Mouse (Mus musculus) neural tube, embryonic 14.5 days (tissue): ENCODE measurements around the gene Abcc10. TPM values are rescaled to one million over a fixed set of nuclear protein-coding genes. Genes with fewer than 3 reads are reported as not detected.

ENCODE experiments used
- ATAC-seq: fragments of 200-750 bp; cut with Nextera tagmentation; 2 replicates; pipeline ENCODE4 v1.8.0; 2017; ENCODE audit warnings: low read depth, mild to moderate bottlenecking, moderate TSS enrichment, moderate library complexity
- H3K27ac ChIP-seq: fragments of 300-500 bp; sonication (generic); 2 replicates; pipeline ENCODE4 v1.5.1; 2014; ENCODE audit warnings: low read depth, mild to moderate bottlenecking, control low read depth, low read length, moderate library complexity, mixed read lengths
- H3K27me3 ChIP-seq: fragments of 300-500 bp; sonication (generic); 2 replicates; pipeline ENCODE4 v1.6.1; 2014; ENCODE audit warnings: low read length; ENCODE audit not compliant: control insufficient read depth, insufficient read depth
- H3K36me3 ChIP-seq: fragments of 300-500 bp; sonication (generic); 2 replicates; pipeline ENCODE4 v1.6.1; 2014; ENCODE audit warnings: low read length, mixed read lengths; ENCODE audit not compliant: control insufficient read depth, insufficient read depth
- H3K4me1 ChIP-seq: fragments of 300-500 bp; sonication (generic); 2 replicates; pipeline ENCODE4 v1.6.1; 2014; ENCODE audit warnings: low read length; ENCODE audit not compliant: control insufficient read depth, insufficient read depth
- H3K4me2 ChIP-seq: fragments of 300-500 bp; sonication (generic); 2 replicates; pipeline ENCODE4 v1.6.1; 2014; ENCODE audit warnings: mild to moderate bottlenecking, low read depth, low read length, control low read depth
- H3K4me3 ChIP-seq: fragments of 300-500 bp; sonication (generic); 2 replicates; pipeline ENCODE4 v1.5.1; 2014; ENCODE audit warnings: low read depth, low read length, control low read depth, mixed read lengths
- H3K9ac ChIP-seq: fragments of 300-500 bp; sonication (generic); replicated peaks from 2 replicates; pipeline ENCODE4 v1.6.1; 2014; ENCODE audit warnings: low read depth, mild to moderate bottlenecking, control low read depth, low read length, mixed read lengths
- H3K9me3 ChIP-seq: fragments of 300-500 bp; sonication (generic); 2 replicates; pipeline ENCODE4 v1.6.1; 2016; ENCODE audit warnings: low read length; ENCODE audit not compliant: control insufficient read depth
- WGBS: fragments of 180-500 bp; shearing (Covaris S2); extraction: QIAGEN DNeasy Blood & Tissue Kit; methylation state at CpG from one replicate; pipeline ENCODE4 v1.1.7; 2014; 5-methylcytosine and 5-hydroxymethylcytosine counted together
- polyA plus RNA-seq: library from polyadenylated mRNA; unstranded; fragments of >200 nt; fragmentation: Nextera tagmentation; extraction: Ambion mirVana; gene quantifications from 2 replicates; pipeline ENCODE4 v1.2.1, GENCODE M21; 2014

Gene Abcc10
- 9.3 and 9.9 TPM in 2 replicates for polyA plus RNA-seq

DNA sequence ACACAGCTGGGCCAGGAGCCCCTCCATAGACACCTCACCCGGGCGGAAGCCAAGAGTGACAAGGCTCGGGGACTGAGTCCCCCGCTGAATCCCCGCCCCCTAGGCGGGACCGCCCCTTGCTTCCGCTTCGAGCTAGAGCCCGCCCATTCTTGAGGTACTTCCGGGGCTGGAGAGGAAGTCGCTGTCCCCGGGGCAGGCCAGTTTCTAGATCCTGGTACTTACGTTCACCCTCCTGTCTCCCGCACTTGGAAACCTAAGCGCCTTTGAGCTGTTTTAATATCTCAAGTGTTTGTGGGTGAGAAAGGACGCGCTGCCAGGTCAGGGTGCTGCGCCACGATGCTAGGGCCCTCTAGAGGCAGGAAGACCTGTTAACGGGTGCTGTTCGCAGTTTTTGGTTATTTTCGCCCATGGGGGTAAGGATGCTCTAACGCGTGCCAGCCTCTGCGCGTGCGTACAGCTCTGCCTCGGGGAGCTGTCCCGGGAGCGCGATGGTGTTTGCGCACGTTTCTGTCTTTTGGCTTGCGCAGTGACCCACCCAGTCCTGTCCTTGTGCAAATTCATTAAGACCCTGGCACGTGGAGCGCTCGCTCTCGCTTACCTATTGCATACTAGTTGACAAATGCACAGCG is at the start of gene Abcc10:
TSS of gene Abcc10 (minus strand) at position 447 of the 629 bp plus-strand sequence.
- peak within 1 kb of the TSS; percentile 68 for H3K9ac ChIP-seq
- WGBS, result under 1% methylated on average over 40 of the region's 40 CpGs
- peak; percentile 99 for ATAC-seq
- peak within 1 kb of the TSS; percentile 56 for H3K4me2 ChIP-seq
- no peaks in the 10 kb centered on the region for H3K9me3 ChIP-seq
- peak within 1 kb of the TSS; percentile 56 for H3K4me3 ChIP-seq
- H3K36me3 ChIP-seq, result no peaks in the 10 kb centered on the region; the same call in 1 of the 2 replicates
- peaks cover 9% of the 10 kb centered on the region; the same call in 1 of the 2 replicates for H3K4me1 ChIP-seq
- H3K27ac ChIP-seq, result peak within 1 kb of the TSS; percentile 82
- no peaks in the 10 kb centered on the region for H3K27me3 ChIP-seq

DNA sequence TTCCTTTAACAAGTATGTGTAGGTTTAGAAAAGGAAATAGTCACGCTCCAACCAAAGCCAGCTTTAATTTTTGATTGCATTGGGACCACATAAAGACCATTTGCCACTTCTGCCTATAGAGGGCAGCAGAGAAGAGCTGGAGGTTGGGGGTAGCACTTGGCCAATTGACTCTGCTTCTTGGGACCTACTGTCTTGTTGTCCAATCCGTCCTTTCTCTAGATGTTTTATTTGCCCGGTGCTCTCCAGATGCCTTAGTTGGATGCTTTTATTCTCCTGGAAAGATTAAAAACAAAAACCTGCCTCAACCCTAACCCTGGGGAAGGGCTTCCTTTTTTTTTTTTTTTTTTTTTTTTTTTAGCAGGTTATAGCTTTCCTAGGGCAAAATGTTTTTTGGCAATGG is 43.6 kb upstream of the Abcc10 start:
- no peaks in the 10 kb centered on the region for H3K27me3 ChIP-seq
- H3K4me3 ChIP-seq, result no peak overlapping the region
- H3K4me1 ChIP-seq, result no peaks in the 10 kb centered on the region
- WGBS, result 82% methylated on average over 3 of the region's 3 CpGs
- H3K27ac ChIP-seq, result no peak overlapping the region
- no peaks in the 10 kb centered on the region for H3K9me3 ChIP-seq
- ATAC-seq, result no peak
- H3K9ac ChIP-seq, result no peak overlapping the region
- no peaks in the 10 kb centered on the region for H3K36me3 ChIP-seq
- no peak overlapping the region for H3K4me2 ChIP-seq

DNA sequence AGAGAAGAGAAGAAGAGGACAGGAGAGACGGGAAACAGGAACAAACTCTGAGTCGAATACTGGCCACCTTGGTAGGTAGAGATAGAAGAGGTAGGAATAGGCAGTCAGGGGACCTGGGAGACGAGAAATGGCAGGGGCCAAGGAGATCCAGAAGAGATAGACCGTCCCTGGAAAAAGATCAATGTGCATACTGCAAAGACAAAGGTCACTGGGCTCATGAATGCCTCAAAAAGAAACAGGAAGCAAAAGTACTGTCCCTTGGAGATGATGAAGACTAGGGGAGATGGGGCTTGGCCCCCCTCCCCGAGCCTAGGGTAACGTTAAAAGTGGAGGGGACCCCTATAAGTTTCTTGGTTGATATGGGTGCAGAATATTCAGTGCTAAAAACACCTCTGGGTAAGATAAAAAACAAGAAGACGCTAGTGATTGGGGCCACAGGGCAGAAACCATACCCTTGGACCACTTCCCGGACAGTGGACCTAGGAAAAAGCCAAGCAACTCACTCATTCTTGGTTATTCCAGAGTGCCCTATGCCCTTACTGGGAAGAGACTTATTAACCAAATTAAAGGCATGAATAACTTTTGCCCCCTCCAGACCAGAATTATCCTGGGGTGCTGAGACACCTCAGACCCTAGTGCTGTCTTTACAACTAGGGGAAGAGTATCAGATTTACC is 23.0 kb upstream of the Abcc10 start:
- Histone ChIP-seq H3K4me3 (no peak overlapping the region), H3K27me3 (no peaks in the 10 kb centered on the region), H3K4me1 (no peaks in the 10 kb centered on the region), H3K36me3 (no peaks in the 10 kb centered on the region), H3K27ac (no peak overlapping the region), H3K9me3 (no peaks in the 10 kb centered on the region), H3K4me2 (no peak overlapping the region), H3K9ac (no peak overlapping the region)
- 90% methylated on average over 8 of the region's 8 CpGs for WGBS
- no peak for ATAC-seq

DNA sequence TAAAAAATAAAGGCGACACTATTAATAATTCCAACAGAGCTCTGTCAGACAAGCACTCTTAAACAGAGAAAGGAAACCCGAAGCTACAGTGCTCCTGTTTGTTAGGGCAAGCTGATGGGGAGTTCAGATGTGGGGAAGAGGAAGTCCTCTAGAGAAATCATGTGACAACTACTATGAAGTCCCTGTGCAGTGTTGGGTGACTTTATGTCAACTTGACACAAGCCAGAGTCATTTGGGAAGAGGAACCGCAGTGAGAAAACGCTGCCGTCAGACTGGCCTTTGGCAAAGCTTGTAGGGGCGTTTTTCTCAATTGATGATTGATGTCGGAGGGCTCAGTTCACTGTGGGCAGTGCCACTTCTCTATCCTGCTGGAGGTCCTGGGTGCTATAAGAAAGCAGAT is 13.1 kb upstream of the Abcc10 start:
- Histone ChIP-seq H3K4me3 (no peak overlapping the region), H3K4me2 (no peak overlapping the region), H3K4me1 (no peaks in the 10 kb centered on the region), H3K9ac (no peak overlapping the region), H3K27ac (no peak overlapping the region), H3K27me3 (no peaks in the 10 kb centered on the region), H3K36me3 (no peaks in the 10 kb centered on the region), H3K9me3 (no peaks in the 10 kb centered on the region)
- 83% methylated on average over 7 of the region's 7 CpGs for WGBS
- no peak for ATAC-seq

DNA sequence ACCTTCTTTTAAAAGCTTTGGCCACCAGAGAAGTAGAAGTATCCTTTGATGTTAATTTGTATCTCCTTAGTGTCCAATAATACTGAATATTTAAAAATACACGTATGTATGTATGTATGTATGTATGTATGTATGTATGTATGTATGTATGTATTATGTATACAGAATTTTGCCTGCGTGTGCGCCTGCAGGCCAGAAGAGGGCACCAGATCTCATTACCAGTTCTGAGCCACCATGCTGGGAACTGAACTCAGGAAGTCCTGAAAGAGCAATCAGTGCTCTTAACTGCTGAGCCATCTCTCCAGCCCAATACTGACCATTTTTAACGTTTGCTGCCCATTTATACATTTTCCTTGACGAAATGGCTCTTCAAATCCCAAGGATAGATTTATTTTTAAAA is 8.3 kb upstream of the Abcc10 start:
- H3K27ac ChIP-seq, result no peak overlapping the region
- no peaks in the 10 kb centered on the region for H3K9me3 ChIP-seq
- ATAC-seq, result no peak
- H3K27me3 ChIP-seq, result no peaks in the 10 kb centered on the region
- H3K4me2 ChIP-seq, result no peak overlapping the region
- WGBS, result 31% methylated on average over 5 of the region's 5 CpGs
- H3K4me3 ChIP-seq, result no peak overlapping the region
- H3K4me1 ChIP-seq, result no peaks in the 10 kb centered on the region
- no peak overlapping the region for H3K9ac ChIP-seq
- H3K36me3 ChIP-seq, result no peaks in the 10 kb centered on the region

DNA sequence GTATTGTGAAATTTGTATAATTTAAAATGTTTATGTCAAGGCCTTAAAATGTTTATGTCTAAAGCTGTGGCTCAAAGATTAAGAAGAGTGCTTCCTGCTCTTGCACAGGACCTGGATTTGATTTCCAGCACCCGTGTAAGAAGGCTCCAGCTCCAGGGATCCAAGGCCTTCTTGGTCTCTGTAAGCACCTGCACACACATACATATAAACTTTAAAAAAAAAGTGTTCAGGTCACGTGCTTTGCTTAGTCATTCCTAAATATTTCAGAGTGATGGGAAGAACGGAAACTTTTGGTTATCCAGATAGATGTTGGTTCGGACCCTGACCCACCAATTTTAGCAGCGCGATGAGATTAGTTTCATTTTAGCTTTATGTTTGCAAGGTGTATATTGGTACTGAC is 571 bp upstream of the Abcc10 start:
- WGBS, result 72% methylated on average over 6 of the region's 6 CpGs
- H3K27ac ChIP-seq, result peak overlapping the region; percentile 29; the same call in 1 of the 2 replicates
- H3K27me3 ChIP-seq, result no peaks in the 10 kb centered on the region
- no peak overlapping the region for H3K9ac ChIP-seq
- peaks cover 9% of the 10 kb centered on the region; the same call in 1 of the 2 replicates for H3K4me1 ChIP-seq
- H3K9me3 ChIP-seq, result no peaks in the 10 kb centered on the region
- H3K36me3 ChIP-seq, result no peaks in the 10 kb centered on the region
- ATAC-seq, result no peak
- peak overlapping the region; percentile 56 for H3K4me3 ChIP-seq
- peak overlapping the region; percentile 56 for H3K4me2 ChIP-seq

DNA sequence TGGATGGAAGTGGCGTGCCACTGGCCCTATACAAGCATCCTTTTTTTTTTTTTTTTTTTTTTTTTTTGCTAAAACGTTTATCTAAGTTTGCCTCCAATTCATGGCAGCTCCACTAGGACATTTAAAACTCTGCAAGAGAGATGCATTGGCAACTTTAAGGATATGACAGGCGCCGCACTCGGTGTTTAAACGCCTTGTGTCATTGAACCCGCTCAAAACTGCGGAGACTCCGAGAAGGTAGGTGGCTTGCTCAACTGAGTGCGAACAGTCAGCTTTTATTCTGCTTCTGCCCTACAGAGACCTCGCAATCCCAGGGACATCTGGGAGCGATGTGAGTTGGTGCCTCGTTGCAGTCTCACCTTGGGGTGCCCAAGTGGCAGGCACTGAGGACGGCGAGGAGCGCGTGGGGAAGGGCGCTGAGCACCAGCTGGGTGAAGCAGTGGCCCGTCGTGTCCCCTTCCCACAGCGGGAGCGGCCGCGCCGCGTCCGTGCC is 693 bp downstream of the Abcc10 start:
- H3K9me3 ChIP-seq, result no peaks in the 10 kb centered on the region
- H3K4me2 ChIP-seq, result peak overlapping the region; percentile 56
- no peaks in the 10 kb centered on the region; the same call in 1 of the 2 replicates for H3K36me3 ChIP-seq
- H3K4me1 ChIP-seq, result peaks cover 9% of the 10 kb centered on the region; the same call in 1 of the 2 replicates
- H3K27me3 ChIP-seq, result no peaks in the 10 kb centered on the region
- H3K27ac ChIP-seq, result peak overlapping the region; percentile 82
- WGBS, result 3% methylated on average over 27 of the region's 27 CpGs
- ATAC-seq, result no peak
- H3K9ac ChIP-seq, result peak overlapping the region; percentile 68
- H3K4me3 ChIP-seq, result peak overlapping the region; percentile 56

DNA sequence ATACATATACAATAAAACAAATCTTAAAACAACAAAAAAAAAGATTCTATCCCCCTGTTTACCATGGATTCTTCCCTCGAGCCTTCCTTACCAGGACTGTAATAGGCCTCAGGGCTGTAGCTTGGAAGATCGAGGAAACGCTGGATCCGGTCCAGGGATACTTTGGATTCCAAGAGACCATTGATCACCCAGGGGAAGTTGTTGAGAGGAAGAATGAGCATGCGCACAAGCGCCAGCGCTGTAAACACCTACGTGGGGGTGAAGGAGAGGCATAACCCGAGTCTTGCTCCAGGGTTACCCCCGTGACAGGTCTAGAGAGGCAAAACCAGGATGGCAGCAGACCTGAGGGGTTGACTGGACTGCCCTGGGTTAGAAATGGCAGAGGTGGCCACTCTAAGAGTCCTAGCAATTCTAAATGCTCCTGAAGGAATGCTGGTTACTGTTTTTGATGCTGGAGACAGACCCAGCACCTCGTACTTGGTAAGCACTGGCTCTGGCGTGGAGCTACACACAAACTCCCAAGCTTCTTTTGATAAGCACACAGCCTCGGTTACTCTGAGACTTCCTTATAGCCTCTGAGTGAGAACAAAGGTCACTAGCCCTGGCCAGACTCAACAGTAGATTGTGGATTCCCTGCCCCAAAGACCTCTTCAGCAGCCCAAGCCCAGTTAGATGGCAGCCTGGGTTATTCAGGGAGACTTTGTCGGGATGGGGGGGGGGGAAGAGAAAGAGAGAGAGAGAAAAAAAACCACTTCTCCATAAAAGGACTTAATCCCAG is 5.9 kb downstream of the Abcc10 start:
- Histone ChIP-seq H3K27ac (no peak overlapping the region), H3K4me1 (peaks cover 6% of the 10 kb centered on the region; the same call in 1 of the 2 replicates), H3K36me3 (peaks cover 5% of the 10 kb centered on the region; the same call in 1 of the 2 replicates), H3K4me3 (no peak overlapping the region), H3K9me3 (no peaks in the 10 kb centered on the region), H3K9ac (no peak overlapping the region), H3K27me3 (no peaks in the 10 kb centered on the region), H3K4me2 (no peak overlapping the region)
- WGBS, result 92% methylated on average over 14 of the region's 14 CpGs
- no peak for ATAC-seq
